Mouse (Mus musculus) MEL (cell line): ENCODE data around the gene Prpf8.

ENCODE experiments used
- CHD1 ChIP-seq: IDR thresholded peaks from 2 replicates; pipeline ENCODE4 v1.6.1; 2012; ENCODE audit warnings: low read depth, mild to moderate bottlenecking, inconsistent platforms, low read length, improper control_type of control experiment
- CTCF ChIP-seq, 3 experiments: IDR thresholded peaks in 2 of 3; conservative IDR thresholded peaks in 1 of 3; 2 replicates each; pipeline ENCODE4 v1.5.1; 2011 to 2012; ENCODE audit warnings: low read length in 3 of 3, low read depth in 2 of 3, mild to moderate bottlenecking in 2 of 3, improper control_type of control experiment in 1 of 3, inconsistent platforms in 1 of 3, mixed read lengths in 1 of 3, moderate library complexity in 1 of 3; ENCODE audit not compliant: control insufficient read depth in 1 of 3, insufficient read depth in 1 of 3, poor library complexity in 1 of 3, severe bottlenecking in 1 of 3
- EP300 ChIP-seq, 2 experiments: IDR thresholded peaks; 2 replicates each; pipeline ENCODE4 v1.6.1; 2011; ENCODE audit warnings: improper control_type of control experiment in 2 of 2, low read length in 2 of 2, low read depth in 1 of 2, mild to moderate bottlenecking in 1 of 2
- MAX ChIP-seq: IDR thresholded peaks from 2 replicates; pipeline ENCODE4 v1.6.1; 2011; ENCODE audit warnings: low read length, improper control_type of control experiment
- MAZ ChIP-seq: IDR thresholded peaks from 2 replicates; pipeline ENCODE4 v1.6.1; 2012; ENCODE audit warnings: low read depth, mild to moderate bottlenecking, inconsistent platforms, low read length, improper control_type of control experiment
- NRF1 ChIP-seq: IDR thresholded peaks from 2 replicates; pipeline ENCODE4 v1.6.1; 2014; ENCODE audit warnings: low read depth, mild to moderate bottlenecking, inconsistent platforms, low read length, improper control_type of control experiment, moderate library complexity; ENCODE audit not compliant: poor library complexity, insufficient read depth, severe bottlenecking
- POLR2A ChIP-seq, 2 experiments: IDR thresholded peaks; 2 replicates each; pipeline ENCODE4 v1.6.1; 2011 to 2012; ENCODE audit warnings: low read length in 2 of 2, mild to moderate bottlenecking in 2 of 2, control low read depth in 1 of 2, improper control_type of control experiment in 1 of 2, low read depth in 1 of 2, moderate library complexity in 1 of 2; ENCODE audit not compliant: control insufficient read depth in 1 of 2, insufficient read depth in 1 of 2, poor library complexity in 1 of 2
- TCF12 ChIP-seq: IDR thresholded peaks from 2 replicates; pipeline ENCODE4 v1.6.1; 2014; ENCODE audit warnings: low read depth, mild to moderate bottlenecking, inconsistent platforms, low read length, improper control_type of control experiment, moderate library complexity
- UBTF ChIP-seq: IDR thresholded peaks from 2 replicates; pipeline ENCODE4 v1.6.1; 2012; ENCODE audit warnings: low read depth, mild to moderate bottlenecking, inconsistent platforms, low read length, improper control_type of control experiment, moderate library complexity, borderline replicate concordance; ENCODE audit not compliant: insufficient read depth

- TF ChIP-seq UBTF: no peak
- TF ChIP-seq CTCF (IDR thresholded peaks at IDR 0.05 in 2 of 3, conservative IDR thresholded peaks at IDR 0.05 in 1 of 3; ENCODE audit: control insufficient read depth in 1 of 3, insufficient read depth in 1 of 3, low read depth in 2 of 3, low read length in 3 of 3, poor library complexity in 1 of 3, severe bottlenecking in 1 of 3): no peak
- TF ChIP-seq CHD1: no peak
- no peak for TF ChIP-seq TCF12
- TF ChIP-seq MAZ: peak; percentile 74; the same call in 1 of the 2 replicates
- TF ChIP-seq NRF1: no peak
- TF ChIP-seq MAX: no peak; the same call in 1 of the 2 replicates
- TF ChIP-seq POLR2A (IDR thresholded peaks at IDR 0.05; ENCODE audit: control insufficient read depth in 1 of 2, insufficient read depth in 1 of 2, low read depth in 1 of 2, low read length in 2 of 2, poor library complexity in 1 of 2): peak in 1 of 2 experiments; percentile 55; a peak in 1 of 4 replicates
- no peak for TF ChIP-seq EP300 (IDR thresholded peaks at IDR 0.05; ENCODE audit: low read depth in 1 of 2, low read length in 2 of 2)
Observed at GRCm38 (mm10) chr11:75462865-75463336, 23.7 kb upstream of the Prpf8 start.
